Mouse (Mus musculus) neural tube, embryonic 10.5 days (tissue): ENCODE results near the gene Cytip.

Experiments
- DNase-seq: peaks from one replicate; pipeline ENCODE4 v3.0.0-alpha.2; 2017; ENCODE audit warnings: low spot score; ENCODE audit errors: extremely low spot score

Cytip gene

DNA sequence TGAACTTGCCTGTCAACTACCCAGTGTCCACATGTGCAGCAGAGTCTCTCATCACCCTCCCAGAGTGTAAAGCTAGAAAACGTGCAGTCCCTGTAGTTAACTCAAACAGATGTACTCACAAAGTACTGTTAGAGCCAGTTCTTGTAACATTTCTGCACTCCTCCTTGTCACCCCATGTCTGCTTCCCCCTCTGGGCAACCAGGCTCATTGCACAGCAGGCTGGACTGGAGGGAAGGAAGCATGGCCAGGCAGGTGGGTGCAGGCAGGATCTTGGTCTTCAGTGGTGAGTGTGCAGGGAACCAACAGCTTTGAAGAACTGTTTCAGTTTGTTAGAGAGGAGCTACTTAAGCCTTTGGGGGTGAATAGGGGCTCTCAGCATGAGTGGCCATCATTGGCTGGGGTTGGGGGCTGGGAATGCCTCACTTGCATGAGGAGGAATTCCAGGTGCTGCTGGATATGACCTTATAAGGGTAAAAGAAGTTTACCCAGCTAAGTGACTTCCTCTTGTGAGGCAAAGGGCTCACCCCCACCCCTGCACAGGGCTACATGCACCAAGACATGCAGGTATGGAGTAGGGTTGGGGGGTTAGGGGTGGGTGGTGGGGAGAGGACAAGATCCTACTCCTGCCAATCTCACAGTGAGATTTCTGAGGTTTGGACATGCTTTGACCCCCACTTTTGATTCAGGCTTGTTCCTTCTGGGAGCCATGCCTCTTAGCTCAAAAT is 31.7 kb downstream of the Cytip start:
- DNase-seq, result no peak

DNA sequence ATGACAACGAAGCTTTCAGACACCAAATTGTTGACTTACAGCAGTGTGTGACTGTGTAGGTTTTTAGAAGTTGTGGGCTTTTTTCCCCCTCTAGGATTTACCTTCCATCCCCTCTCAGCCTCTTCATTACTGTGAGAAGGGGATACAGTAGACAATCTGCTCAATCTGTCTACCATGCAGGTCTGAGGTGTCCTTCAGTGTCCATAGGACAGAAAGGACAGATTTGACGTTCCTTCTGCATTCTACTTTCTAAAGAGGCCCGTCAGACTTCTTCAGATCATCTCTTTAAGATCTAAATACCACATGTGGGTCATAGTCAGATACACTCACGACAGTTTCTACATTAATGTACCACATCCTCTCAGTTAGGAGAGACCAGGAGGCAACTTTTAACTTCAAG is 33.5 kb downstream of the Cytip start:
- DNase-seq, result no peak

DNA sequence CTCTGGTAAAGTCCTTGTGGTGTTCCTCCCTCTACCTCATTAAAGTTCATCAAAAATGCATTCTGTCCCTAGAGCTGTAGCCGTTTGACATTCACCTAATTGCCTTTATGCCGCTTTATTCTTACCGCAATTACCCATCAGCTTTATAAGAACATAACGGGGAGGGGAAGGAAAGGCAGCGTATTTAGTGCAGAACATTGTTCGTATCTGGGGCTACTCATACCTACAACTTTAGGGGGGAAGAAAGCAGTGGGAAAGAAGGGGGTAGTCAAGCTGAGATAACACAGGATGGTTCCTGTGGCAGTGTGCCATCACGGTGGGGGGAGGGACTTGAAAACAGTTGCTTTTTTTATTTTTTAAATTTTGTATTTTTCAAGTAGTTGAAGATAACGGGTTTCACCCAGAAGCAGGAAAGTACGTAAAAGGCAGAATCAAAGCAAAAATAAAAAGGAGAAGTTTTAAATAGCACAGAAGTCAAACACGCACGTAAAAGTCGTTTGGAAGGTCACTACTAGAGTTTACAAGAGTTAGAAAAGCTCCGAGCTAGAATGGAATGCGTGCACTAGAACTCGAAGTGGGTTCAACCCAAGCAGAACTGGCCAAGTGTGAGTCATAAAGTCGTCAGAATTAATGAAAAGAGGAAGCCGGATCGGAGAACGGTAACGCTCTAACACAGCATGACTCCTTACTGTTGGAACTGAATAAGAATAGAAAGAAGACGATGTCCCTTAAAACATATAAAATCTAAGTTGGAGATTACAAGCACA is 34.6 kb downstream of the Cytip start:
- DNase-seq, result no peak

DNA sequence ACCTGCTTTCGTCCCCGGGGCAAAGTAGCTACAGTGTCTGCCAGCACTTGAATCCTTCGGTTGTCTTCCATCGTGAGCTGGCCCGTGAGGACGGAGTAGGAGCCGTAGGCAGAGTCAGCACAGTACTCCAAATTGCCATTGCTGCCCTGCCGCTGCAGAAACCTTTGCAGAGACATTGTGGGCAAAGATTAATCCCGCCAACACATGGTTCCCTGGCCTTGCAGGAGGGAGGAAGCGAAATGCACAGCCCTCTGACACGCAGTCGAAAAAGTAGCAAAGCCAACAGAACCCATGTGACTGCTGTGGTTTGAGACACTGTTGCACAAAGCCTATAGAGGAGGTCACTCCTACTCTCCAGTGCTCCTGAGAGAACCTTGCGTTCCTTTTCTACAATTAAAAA is 35.5 kb downstream of the Cytip start:
- no peak for DNase-seq

GRCm38 (mm10) chr2:58159121-58159520 is 36.2 kb downstream of the Cytip start:
- no peak for DNase-seq

- no peak for DNase-seq
Observed at GRCm38 (mm10) chr2:58158539-58158938, 36.8 kb downstream of the Cytip start.

- no peak for DNase-seq
Observed at GRCm38 (mm10) chr2:58158107-58158506, 37.2 kb downstream of the Cytip start.

- no peak for DNase-seq
Observed at GRCm38 (mm10) chr2:58157466-58157865, 37.9 kb downstream of the Cytip start.

DNA sequence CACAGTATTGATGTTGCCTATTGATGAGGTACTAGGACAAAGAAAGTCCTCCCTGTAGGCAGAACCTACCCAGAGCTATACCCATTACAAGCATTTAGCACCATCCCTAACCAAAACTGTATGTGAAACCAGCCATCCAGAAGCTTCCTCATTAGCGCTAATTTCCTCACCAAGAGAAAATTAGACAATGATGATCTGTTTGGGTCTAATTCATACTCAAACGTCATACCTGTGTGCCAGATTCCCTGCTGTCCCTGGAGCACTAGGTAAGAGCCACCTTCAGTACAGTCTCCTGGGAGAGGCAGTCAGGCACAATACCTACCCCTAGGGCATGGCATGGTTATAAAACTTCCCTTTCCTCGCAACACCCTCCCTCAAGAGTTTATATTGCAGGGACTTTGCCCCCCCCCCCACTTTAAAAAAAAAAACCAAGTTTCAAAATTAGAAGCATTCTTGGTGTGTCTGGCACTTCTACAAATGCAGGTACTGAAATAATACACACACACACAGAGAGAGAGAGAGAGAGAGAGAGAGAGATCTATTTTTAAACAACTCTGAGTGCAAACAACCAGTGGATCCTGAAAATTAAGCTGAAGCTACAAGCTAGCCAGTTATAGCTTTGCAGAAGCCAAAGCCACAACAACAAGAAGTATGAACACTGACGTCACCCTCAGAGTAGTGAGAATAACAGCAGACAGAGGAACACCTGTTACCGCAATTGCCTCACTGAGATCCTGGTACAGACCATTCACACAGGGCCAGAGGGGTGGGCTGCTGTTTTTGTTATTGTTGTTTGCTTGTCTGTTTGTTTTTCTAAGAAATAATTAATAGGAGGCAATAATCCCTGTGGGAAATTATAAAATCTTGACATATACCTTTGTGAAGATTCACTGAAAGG is 38.6 kb downstream of the Cytip start:
- DNase-seq, result no peak

DNA sequence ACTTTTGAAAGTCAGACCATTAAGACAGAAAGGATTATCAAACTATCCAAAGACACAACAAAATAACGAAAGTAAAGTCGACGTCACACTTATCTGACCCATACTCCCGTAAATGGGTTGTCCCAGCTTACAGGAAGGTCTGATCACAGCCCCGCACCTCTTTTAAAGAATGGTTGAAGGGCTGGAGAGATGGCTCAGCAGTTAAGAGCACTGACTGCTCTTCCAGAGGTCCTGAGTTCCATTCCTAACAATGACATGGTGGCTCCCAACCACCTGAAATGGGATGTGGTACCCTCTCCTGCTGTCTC is 39.3 kb downstream of the Cytip start:
- no peak for DNase-seq

- no peak for DNase-seq
Observed at GRCm38 (mm10) chr2:58155271-58156107, 39.8 kb downstream of the Cytip start.

GRCm38 (mm10) chr2:58154555-58154954 is 40.8 kb downstream of the Cytip start:
- no peak for DNase-seq

- DNase-seq, result no peak
Observed at GRCm38 (mm10) chr2:58153742-58154141, 41.6 kb downstream of the Cytip start.

GRCm38 (mm10) chr2:58149983-58150405 is 45.3 kb downstream of the Cytip start:
- DNase-seq, result no peak

DNA sequence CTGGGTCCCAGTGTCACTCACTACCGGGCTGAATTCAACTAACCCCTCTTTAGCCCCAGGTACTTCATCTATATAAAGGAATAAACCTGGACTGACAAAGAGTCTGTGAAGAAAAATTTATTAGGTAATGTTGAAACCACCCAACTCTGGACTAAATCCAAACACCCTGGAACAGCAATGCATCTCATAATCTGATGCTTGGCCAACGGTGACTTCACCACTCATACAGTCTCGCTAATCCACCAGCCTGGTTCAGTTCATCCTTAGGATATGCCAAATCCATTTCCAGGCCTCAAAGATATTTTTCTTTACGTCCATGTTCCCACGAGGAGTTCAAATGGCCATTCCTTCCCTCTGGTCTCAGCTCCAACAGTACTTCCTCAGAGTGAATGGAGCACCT is 48.8 kb downstream of the Cytip start:
- no peak for DNase-seq

DNA sequence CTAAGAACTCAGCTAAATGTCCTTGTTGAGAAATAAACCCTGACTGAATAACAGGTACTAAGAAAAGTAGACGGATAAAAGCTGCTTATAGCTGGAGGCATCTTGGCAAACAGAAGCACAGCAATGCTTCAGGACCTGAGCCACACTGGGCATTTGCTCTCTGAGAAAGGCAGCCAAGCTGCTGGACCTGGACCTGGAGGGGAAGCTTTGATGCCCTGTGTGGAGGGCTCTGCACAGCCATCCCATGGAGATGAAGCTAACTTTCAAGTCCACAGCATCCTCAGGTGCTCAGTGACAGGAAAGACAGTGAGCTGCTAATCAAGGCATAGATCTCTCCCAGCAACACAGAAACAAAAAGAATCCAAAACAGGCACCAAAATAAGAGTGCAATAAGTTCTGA is 54.8 kb downstream of the Cytip start:
- DNase-seq, result no peak

DNA sequence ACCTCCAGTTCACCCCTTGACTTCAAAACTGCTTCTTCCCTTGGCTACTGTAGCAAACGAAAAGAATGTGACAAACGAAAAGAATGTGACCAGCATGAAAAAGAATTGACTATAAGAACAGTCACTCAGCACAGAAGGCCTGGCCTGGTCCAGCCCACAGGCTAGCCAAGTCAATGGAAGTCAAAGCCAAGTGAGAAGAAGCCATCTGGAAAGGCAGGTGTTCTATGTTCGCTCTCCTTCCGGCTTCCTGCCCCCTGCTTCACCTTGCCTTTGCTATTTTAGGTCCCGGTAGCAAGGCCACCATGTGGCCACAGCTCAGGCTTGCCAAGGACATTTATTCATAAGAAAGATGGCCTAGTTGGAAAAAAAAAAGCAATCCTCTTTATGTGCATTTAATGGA is 56.7 kb downstream of the Cytip start:
- no peak for DNase-seq

DNA sequence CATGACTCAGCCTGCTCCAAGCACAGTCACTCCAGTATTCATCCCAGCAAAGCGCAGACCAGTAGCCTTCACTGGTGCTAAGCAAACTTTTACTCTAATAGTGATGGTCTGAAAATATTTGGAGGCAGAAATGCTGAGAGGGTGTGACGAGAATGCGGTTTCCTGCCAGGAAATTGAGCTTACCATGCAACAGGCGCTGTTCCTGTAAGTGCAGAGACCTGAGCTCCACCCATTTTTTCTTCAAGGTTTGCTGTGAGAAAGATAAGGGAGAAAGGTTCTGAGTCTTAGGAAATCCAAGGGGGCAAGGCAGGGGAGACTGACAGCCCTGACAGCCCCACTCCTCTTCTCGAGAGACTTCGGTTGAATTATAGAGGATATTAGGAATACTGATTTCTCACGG is 57.7 kb downstream of the Cytip start:
- no peak for DNase-seq

GRCm38 (mm10) chr2:58136526-58136925 is 58.8 kb downstream of the Cytip start:
- no peak for DNase-seq

DNA sequence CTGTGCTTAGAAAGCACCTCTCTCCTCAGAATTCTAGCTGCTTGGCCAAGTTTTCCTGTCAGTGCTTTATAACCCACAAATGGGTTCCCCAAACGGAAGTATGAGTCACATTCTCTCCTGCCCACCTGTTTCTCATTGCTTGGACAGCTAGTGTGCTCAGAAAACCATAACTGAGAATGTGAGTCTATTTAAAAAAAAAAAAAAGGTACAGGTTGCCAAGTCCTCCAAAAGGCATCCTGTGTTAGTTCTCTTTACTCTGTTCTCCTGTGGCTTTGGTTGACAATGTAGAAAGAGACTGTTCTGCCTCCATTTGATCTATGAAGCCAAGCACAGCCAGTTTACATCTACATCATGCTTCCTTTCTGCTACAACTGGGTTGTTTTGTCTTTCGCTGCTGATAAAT is 60.3 kb downstream of the Cytip start:
- DNase-seq, result no peak

- no peak for DNase-seq
Observed at GRCm38 (mm10) chr2:58132597-58132996, 62.7 kb downstream of the Cytip start.
